Mouse (Mus musculus) lung, postnatal 36 days (tissue): ENCODE results near the gene Gm3739.
"Not testable (repeated sequence)": the region's sequence is repeated elsewhere in the genome, so short reads cannot be mapped to it uniquely, and the experiment has no call there.

ENCODE experiments used
- DNase-seq: peaks from one replicate; pipeline ENCODE4 v3.0.0; 2022; ENCODE audit warnings: mixed read lengths

The Gm3739 gene

DNA sequence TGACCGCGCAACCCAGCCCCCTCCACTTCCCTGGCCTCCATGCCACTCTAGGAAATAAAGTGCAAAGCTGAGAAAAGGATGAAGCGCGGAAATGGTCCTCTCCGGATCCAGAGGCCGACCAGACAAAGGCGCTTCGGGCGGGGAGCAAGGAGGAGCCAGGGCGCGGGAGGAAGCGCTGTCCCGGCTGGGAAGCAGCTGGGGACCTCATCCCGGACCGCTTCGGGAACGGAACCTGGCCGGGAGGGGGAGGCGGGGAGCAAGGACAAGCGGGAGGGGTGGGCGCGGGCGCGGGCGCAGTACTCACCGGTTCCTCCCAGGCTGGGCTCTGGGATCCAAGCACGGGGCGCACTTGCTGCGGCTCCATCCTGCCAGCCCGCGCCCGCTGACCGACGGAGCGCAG, at the start of gene Gm3739:
Gene Gm3739, minus strand, starts transcription at position 389 of the 400 bp plus-strand sequence.
- not testable (repeated sequence) for DNase-seq

GRCm38 (mm10) chr14:7332295-7332694, 17.4 kb upstream of the Gm3739 start, which contains the start of gene Gm5797:
TSS of gene Gm5797 (minus strand) at chr14:7332395.
- DNase-seq = not testable (repeated sequence)

DNA sequence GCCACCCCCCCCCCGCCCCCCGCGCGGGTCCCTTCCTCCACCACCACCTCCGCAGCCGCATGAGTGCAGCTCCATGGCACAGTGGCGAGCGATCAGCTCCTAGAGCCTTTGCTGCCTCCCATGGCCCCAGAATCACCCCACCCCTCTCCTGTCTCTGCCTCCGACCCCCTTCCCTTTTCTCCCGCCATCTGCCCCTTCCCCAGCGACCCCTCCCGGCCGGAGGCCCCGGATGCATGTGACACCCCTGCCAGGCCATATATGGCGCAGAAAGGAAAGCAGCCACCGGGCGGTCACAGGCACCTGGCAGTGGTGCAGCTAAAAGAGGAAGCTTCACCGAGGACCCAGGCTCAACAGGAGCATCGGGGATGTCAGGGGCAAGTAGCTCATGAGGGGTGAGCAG, 244 bp upstream of the Gm3739 start:
- DNase-seq = not testable (repeated sequence)

DNA sequence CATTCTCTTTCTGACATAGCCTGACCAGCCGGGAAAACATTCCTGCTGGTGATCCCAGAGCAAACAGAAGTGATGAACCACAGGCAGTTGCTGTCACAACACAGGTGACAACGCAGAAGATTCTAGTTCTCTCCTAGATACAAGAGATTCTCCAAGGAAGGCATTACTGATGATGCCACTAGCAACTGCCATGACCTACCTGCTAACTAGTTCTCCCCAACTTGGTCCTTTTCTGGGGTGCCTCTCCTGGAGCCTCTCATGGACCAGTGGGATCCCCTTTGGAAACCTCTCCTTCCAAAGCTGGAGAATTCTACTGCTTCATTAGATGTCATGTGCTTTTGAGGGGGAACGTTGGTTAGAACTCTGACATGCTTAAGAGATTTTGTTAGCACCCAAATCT, 50.2 kb downstream of the Gm3739 start, which contains the start of gene Gm3727:
Gene Gm3727, minus strand, starts transcription at position 101 of the 400 bp plus-strand sequence.
- DNase-seq = not testable (repeated sequence)
